Mouse (Mus musculus) MEL (cell line): ENCODE results near the gene Hsd3b4.
"Not testable (repeated sequence)": the region's sequence is repeated elsewhere in the genome, so short reads cannot be mapped to it uniquely, and the experiment has no call there.

Experiments used
- CHD1 ChIP-seq: IDR thresholded peaks from 2 replicates; pipeline ENCODE4 v1.6.1; 2012; ENCODE audit warnings: low read depth, mild to moderate bottlenecking, inconsistent platforms, low read length, improper control_type of control experiment
- CTCF ChIP-seq, 3 experiments: IDR thresholded peaks in 2 of 3; conservative IDR thresholded peaks in 1 of 3; 2 replicates each; pipeline ENCODE4 v1.5.1; 2011 to 2012; ENCODE audit warnings: low read length in 3 of 3, low read depth in 2 of 3, mild to moderate bottlenecking in 2 of 3, improper control_type of control experiment in 1 of 3, inconsistent platforms in 1 of 3, mixed read lengths in 1 of 3, moderate library complexity in 1 of 3; ENCODE audit not compliant: control insufficient read depth in 1 of 3, insufficient read depth in 1 of 3, poor library complexity in 1 of 3, severe bottlenecking in 1 of 3
- E2F4 ChIP-seq: IDR thresholded peaks from 2 replicates; pipeline ENCODE4 v1.6.1; 2011; ENCODE audit warnings: low read depth, low read length, improper control_type of control experiment, borderline replicate concordance
- EP300 ChIP-seq, 2 experiments: IDR thresholded peaks; 2 replicates each; pipeline ENCODE4 v1.6.1; 2011; ENCODE audit warnings: improper control_type of control experiment in 2 of 2, low read length in 2 of 2, low read depth in 1 of 2, mild to moderate bottlenecking in 1 of 2
- GABPA ChIP-seq: IDR thresholded peaks from 2 replicates; pipeline ENCODE4 v1.6.1; 2012; ENCODE audit warnings: low read depth, mild to moderate bottlenecking, inconsistent platforms, low read length, improper control_type of control experiment, moderate library complexity
- GATA1 ChIP-seq: IDR thresholded peaks from 2 replicates; pipeline ENCODE4 v1.6.1; 2011; ENCODE audit warnings: low read depth, low read length, improper control_type of control experiment
- POLR2AphosphoS5 ChIP-seq: IDR thresholded peaks from 2 replicates; pipeline ENCODE4 v1.6.1; 2012; ENCODE audit warnings: low read depth, borderline replicate concordance, mild to moderate bottlenecking, inconsistent platforms, low read length, moderate library complexity, mixed read lengths
- SMC3 ChIP-seq: IDR thresholded peaks from 2 replicates; pipeline ENCODE4 v1.6.1; 2011; ENCODE audit warnings: low read depth, low read length, improper control_type of control experiment
- TCF12 ChIP-seq: IDR thresholded peaks from 2 replicates; pipeline ENCODE4 v1.6.1; 2014; ENCODE audit warnings: low read depth, mild to moderate bottlenecking, inconsistent platforms, low read length, improper control_type of control experiment, moderate library complexity
- ZC3H11A ChIP-seq: IDR thresholded peaks from 2 replicates; pipeline ENCODE4 v1.6.1; 2012; ENCODE audit warnings: low read depth, mild to moderate bottlenecking, inconsistent platforms, low read length, improper control_type of control experiment

DNA sequence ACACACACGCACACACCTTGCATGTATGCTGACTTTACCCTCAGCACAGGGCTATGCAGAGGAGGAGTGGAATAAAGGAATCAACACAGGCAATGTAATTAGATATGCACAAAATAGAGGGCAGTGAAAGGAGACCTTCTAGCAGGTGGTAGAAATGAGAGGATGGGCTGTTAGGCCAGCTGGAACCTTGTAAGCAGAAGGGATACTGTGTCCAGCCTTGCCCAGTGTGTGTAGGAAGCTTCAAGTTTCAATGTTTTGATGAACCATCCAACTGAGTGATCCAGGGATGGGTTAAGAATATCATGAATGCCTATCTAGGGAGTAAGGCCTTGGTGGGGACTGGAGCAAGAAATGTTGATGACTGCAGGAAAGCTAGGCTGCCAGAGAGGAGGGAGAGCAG, 38.2 kb upstream of the Hsd3b4 start:
- TF ChIP-seq CHD1; CTCF (IDR thresholded peaks at IDR 0.05 in 2 of 3, conservative IDR thresholded peaks at IDR 0.05 in 1 of 3; ENCODE audit: control insufficient read depth in 1 of 3, insufficient read depth in 1 of 3, low read depth in 2 of 3, low read length in 3 of 3, poor library complexity in 1 of 3, severe bottlenecking in 1 of 3); SMC3; GABPA; GATA1; EP300 (IDR thresholded peaks at IDR 0.05; ENCODE audit: low read depth in 1 of 2, low read length in 2 of 2); TCF12; POLR2AphosphoS5; ZC3H11A; E2F4: not testable (repeated sequence)
